Mouse (Mus musculus) midbrain, embryonic 16.5 days (tissue): Measurements from ENCODE around the gene Gmpr2. TPM values are rescaled to one million over a fixed set of nuclear protein-coding genes. Genes with fewer than 3 reads are reported as not detected.

Source experiments
- ATAC-seq: fragments of 200-750 bp; cut with Nextera tagmentation; 2 replicates; pipeline ENCODE4 v1.8.0; 2017; ENCODE audit warnings: moderate TSS enrichment
- H3K27ac ChIP-seq: fragments of 300-500 bp; sonication (generic); 2 replicates; pipeline ENCODE4 v1.5.1; 2014; ENCODE audit warnings: mild to moderate bottlenecking, low read length, mixed read lengths
- H3K27me3 ChIP-seq: fragments of 300-500 bp; sonication (generic); 2 replicates; pipeline ENCODE4 v1.6.1; 2014; ENCODE audit warnings: low read depth, low read length, mixed read lengths; ENCODE audit not compliant: control insufficient read depth, insufficient read depth
- H3K36me3 ChIP-seq: fragments of 300-500 bp; sonication (generic); 2 replicates; pipeline ENCODE4 v1.6.1; 2014; ENCODE audit warnings: mild to moderate bottlenecking, low read length, moderate library complexity, mixed read lengths; ENCODE audit not compliant: control insufficient read depth, insufficient read depth
- H3K4me1 ChIP-seq: fragments of 300-500 bp; sonication (generic); 2 replicates; pipeline ENCODE4 v1.6.1; 2014; ENCODE audit warnings: mild to moderate bottlenecking, low read length, mixed read lengths; ENCODE audit not compliant: control insufficient read depth, insufficient read depth
- H3K4me2 ChIP-seq: fragments of 300-500 bp; sonication (generic); 2 replicates; pipeline ENCODE4 v1.6.1; 2014; ENCODE audit warnings: mild to moderate bottlenecking, low read length, mixed read lengths
- H3K4me3 ChIP-seq: fragments of 300-500 bp; sonication (generic); 2 replicates; pipeline ENCODE4 v1.5.1; 2014; ENCODE audit warnings: low read depth, mild to moderate bottlenecking, low read length, moderate library complexity, mixed read lengths
- H3K9ac ChIP-seq: fragments of 300-500 bp; sonication (generic); 2 replicates; pipeline ENCODE4 v1.6.1; 2014; ENCODE audit warnings: low read depth, low read length, mixed read lengths
- H3K9me3 ChIP-seq: fragments of 300-500 bp; sonication (generic); replicated peaks from 2 replicates; pipeline ENCODE4 v1.6.1; 2014; ENCODE audit warnings: mild to moderate bottlenecking, low read length, mixed read lengths; ENCODE audit not compliant: control insufficient read depth, poor library complexity, severe bottlenecking
- WGBS: fragments of 180-500 bp; shearing (Covaris S2); extraction: QIAGEN DNeasy Blood & Tissue Kit; methylation state at CpG from one replicate; pipeline ENCODE4 v1.1.7; 2014; 5-methylcytosine and 5-hydroxymethylcytosine counted together
- polyA plus RNA-seq: library from polyadenylated mRNA; unstranded; fragments of >200 nt; fragmentation: Nextera tagmentation; extraction: Ambion mirVana; gene quantifications from 2 replicates; pipeline ENCODE4 v1.2.1, GENCODE M21; 2015

The Gmpr2 gene
- polyA plus RNA-seq, 1 experiment from 2014 or later, result 52.7 TPM

- WGBS, result 24% methylated on average over 8 of the region's 8 CpGs
- Histone ChIP-seq H3K27me3 (no peaks in the 10 kb centered on the region), H3K36me3 (peaks cover 8% of the 10 kb centered on the region), H3K4me3 (peak overlapping the region; percentile 68), H3K4me1 (peaks cover 16% of the 10 kb centered on the region), H3K4me2 (peak overlapping the region; percentile 92), H3K9ac (peak overlapping the region; percentile 92), H3K9me3 (no peaks in the 10 kb centered on the region), H3K27ac (peak overlapping the region; percentile 96)
- ATAC-seq, result peak; percentile 58
Measured at GRCm38 (mm10) chr14:55642679-55643059, 29.1 kb upstream of the Gmpr2 start.

- Histone ChIP-seq H3K4me2 (peak within 1 kb of the TSS; percentile 92), H3K27me3 (no peaks in the 10 kb centered on the region), H3K4me3 (peak within 1 kb of the TSS; percentile 68), H3K4me1 (peaks cover 16% of the 10 kb centered on the region), H3K27ac (peak within 1 kb of the TSS; percentile 96), H3K36me3 (peaks cover 8% of the 10 kb centered on the region), H3K9me3 (no peaks in the 10 kb centered on the region), H3K9ac (peak within 1 kb of the TSS; percentile 92)
- under 1% methylated on average over 76 of the region's 89 CpGs for WGBS
- ATAC-seq, result peak; percentile 91
Measured at GRCm38 (mm10) chr14:55643060-55643907, 28.5 kb upstream of the Gmpr2 start, which contains the start of gene Tm9sf1. TSS of gene Tm9sf1 (minus strand) at chr14:55643806.

DNA sequence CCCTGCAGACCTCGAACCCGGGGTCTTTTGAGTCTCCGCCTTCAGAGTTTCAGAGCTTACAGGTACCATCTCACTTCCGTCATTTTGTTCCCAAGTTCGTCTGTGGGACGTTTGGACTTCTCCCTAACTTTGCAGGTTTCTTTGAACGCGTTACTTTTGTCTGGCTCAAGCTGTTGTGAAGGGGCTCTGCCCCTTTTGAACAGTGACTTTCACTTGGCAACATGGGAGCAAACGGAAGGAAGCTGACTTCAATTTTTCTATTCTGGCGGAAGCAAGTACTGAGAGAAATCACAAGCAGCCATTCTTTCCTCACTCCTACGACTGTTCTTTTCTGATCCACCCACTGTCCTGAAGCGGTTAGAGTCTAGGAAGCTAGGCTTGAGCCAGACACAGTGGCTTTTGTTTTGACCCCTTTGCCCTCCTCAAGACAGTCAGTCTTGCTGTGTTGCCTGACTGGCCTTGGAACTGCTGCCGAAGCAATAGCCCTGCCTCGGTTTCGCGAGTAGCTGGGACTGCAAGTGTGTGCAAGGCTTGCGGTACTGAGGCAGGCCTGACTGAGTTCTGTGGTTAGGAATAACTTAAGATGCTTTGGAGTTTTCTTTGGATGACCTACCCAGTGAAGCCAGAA is 27.4 kb upstream of the Gmpr2 start:
- H3K27me3 ChIP-seq, result no peaks in the 10 kb centered on the region
- H3K9ac ChIP-seq, result peak overlapping the region; percentile 92
- 33% methylated on average over 17 of the region's 17 CpGs for WGBS
- peak overlapping the region; percentile 68 for H3K4me3 ChIP-seq
- no peak for ATAC-seq
- peaks cover 16% of the 10 kb centered on the region for H3K4me1 ChIP-seq
- no peak overlapping the region for H3K27ac ChIP-seq
- H3K4me2 ChIP-seq, result peak overlapping the region; percentile 92
- peaks cover 8% of the 10 kb centered on the region for H3K36me3 ChIP-seq
- H3K9me3 ChIP-seq, result no peaks in the 10 kb centered on the region

DNA sequence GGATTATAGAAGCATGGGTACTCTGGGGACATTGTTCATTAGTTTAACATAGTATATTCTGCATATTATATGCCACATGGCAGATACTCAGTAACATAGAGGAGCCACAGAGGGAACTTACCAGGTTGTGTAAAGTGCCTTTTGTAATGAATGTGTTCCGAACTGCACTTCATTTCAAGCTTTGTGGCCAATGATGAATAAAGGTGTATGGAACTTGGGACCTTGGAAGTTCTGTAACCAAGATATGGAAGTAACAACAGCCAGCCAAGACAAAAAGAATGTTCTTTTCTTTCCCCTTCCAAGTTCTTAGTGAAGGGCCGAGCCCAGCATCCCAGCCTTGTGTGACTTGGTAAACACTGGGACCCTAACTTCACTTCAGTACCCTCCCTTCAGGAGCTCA is 21.9 kb upstream of the Gmpr2 start, which contains the start of gene Tssk4:
Tssk4 (plus strand) TSS at position 301 of the 400 bp plus-strand sequence.
- Histone ChIP-seq H3K27ac (no peak within 1 kb of the TSS), H3K4me1 (peaks cover 1% of the 10 kb centered on the region; the same call in 1 of the 2 replicates), H3K4me2 (no peak within 1 kb of the TSS), H3K9me3 (no peaks in the 10 kb centered on the region), H3K9ac (no peak within 1 kb of the TSS), H3K27me3 (no peaks in the 10 kb centered on the region), H3K36me3 (no peaks in the 10 kb centered on the region), H3K4me3 (no peak within 1 kb of the TSS)
- WGBS, result 96% methylated on average over 2 of the region's 2 CpGs
- no peak for ATAC-seq

DNA sequence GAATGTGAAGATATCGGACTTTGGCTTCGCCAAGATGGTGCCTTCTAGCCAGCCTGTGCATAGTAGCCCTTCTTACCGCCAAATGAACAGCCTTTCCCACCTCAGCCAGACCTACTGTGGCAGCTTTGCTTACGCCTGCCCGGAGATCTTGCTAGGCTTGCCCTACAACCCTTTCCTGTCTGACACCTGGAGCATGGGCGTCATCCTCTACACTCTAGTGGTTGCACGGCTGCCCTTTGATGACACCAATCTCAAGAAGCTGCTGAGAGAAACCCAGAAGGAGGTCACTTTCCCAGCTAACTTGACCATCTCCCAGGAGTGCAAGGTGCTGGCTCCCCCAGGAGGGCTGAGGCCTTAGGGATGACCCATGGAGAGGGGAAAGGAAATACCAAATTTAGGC is 20.2 kb upstream of the Gmpr2 start:
- H3K9ac ChIP-seq, result no peak overlapping the region
- no peak overlapping the region for H3K4me2 ChIP-seq
- H3K27me3 ChIP-seq, result no peaks in the 10 kb centered on the region
- H3K4me3 ChIP-seq, result no peak overlapping the region
- no peaks in the 10 kb centered on the region for H3K36me3 ChIP-seq
- 89% methylated on average over 7 of the region's 7 CpGs for WGBS
- no peaks in the 10 kb centered on the region for H3K9me3 ChIP-seq
- ATAC-seq, result no peak
- no peaks in the 10 kb centered on the region for H3K4me1 ChIP-seq
- H3K27ac ChIP-seq, result no peak overlapping the region

DNA sequence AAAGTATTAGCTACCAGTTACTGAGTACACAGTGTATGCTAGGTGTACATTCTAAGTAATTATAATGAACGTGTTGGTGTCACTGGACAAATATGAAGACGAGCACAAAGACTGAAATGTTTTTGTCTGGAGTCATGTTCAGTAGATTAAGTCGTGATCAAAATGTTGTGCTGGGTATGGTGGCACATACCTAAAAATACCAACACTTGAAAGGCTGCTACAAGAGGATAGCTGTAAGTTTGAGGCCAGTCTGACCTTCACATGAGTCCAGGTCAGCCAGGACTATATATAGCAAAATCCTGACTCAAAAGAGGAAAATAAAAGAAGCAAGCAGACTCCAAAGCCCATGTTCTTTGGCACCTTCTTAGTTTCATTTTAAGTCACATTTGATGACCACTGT is 14.8 kb upstream of the Gmpr2 start:
- Histone ChIP-seq H3K27ac (no peak overlapping the region), H3K4me3 (no peak overlapping the region), H3K36me3 (peaks cover 6% of the 10 kb centered on the region), H3K4me1 (peaks cover 10% of the 10 kb centered on the region), H3K9me3 (no peaks in the 10 kb centered on the region), H3K4me2 (no peak overlapping the region), H3K27me3 (no peaks in the 10 kb centered on the region), H3K9ac (no peak overlapping the region)
- no peak for ATAC-seq
- WGBS, result 87% methylated on average over 3 of the region's 3 CpGs

DNA sequence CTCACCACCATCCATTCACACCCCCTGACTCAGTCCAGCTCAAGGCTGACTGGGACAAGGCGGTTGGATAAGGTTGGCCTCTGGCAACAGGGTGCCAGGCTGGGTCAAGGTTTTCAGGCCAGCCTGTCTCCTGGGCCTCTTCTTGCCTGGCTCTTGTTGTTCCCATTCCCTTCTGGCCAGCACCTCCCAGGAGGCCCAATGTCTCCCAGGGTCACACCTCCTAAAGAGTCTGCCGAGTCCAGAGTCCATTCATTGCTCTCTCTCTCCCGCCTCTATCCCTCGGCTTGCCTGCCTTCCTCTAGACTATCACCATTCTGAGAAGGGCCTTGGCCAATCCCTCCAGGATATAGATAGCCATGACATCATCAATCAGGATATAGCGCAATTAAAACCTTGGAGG is 13.7 kb upstream of the Gmpr2 start:
- H3K4me3 ChIP-seq, result no peak overlapping the region
- H3K4me2 ChIP-seq, result no peak overlapping the region
- ATAC-seq, result no peak
- peaks cover 10% of the 10 kb centered on the region for H3K4me1 ChIP-seq
- WGBS, result 93% methylated on average over 5 of the region's 5 CpGs
- peaks cover 9% of the 10 kb centered on the region for H3K36me3 ChIP-seq
- no peaks in the 10 kb centered on the region for H3K9me3 ChIP-seq
- H3K27me3 ChIP-seq, result no peaks in the 10 kb centered on the region
- H3K27ac ChIP-seq, result no peak overlapping the region
- no peak overlapping the region for H3K9ac ChIP-seq

DNA sequence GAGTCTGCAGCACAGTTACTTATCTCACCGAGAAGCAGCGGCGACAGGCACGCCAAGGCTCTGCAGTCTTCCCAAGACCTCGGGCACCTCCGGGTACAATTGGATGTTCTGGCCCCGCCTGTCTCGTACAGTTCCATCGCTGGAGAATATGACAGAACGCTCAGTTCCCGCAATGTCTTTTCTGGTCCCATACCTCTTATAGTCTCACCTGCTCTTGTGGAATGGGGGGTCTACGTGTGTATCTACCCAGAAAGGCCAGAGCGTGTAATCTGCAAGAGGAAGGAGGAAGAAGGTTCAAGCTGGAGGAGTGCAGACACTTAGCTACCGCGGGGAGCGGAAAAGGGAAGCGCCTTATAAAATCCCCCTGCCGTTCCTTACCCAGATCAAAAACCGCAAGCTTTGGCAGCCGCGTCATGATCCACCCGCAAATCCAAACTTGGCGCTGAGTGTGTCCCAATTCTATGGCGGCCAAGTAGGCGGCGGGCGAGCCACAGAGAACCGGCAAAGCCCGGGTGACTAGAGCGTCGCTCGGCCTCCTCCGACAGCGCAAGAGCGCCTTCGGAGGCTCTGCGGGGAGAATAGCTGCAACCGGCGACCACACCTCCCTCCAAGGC is 11.7 kb upstream of the Gmpr2 start, which contains the start of gene Mdp1:
Mdp1 (minus strand) TSS at position 549 of the 614 bp plus-strand sequence.
- Histone ChIP-seq H3K9ac (peak within 1 kb of the TSS; percentile 64), H3K9me3 (no peaks in the 10 kb centered on the region), H3K4me2 (peak within 1 kb of the TSS; percentile 67), H3K4me3 (peak within 1 kb of the TSS; percentile 52), H3K36me3 (peaks cover 14% of the 10 kb centered on the region), H3K27me3 (no peaks in the 10 kb centered on the region), H3K27ac (peak within 1 kb of the TSS; percentile 60), H3K4me1 (peaks cover 10% of the 10 kb centered on the region)
- ATAC-seq, result peak; percentile 96
- under 1% methylated on average over 38 of the region's 39 CpGs for WGBS
